Mouse (Mus musculus) ES-E14 (cell line): ENCODE data around the gene Psmd3.

Experiments
- CHD2 ChIP-seq: IDR thresholded peaks from 2 replicates; pipeline ENCODE4 v1.6.1; 2014; ENCODE audit warnings: mild to moderate bottlenecking, low read depth, low read length, inconsistent platforms
- MAFK ChIP-seq: IDR thresholded peaks from 2 replicates; pipeline ENCODE4 v1.6.1; 2014; ENCODE audit warnings: mild to moderate bottlenecking, low read depth, low read length, inconsistent platforms; ENCODE audit not compliant: insufficient read depth
- ZC3H11A ChIP-seq: IDR thresholded peaks from 2 replicates; pipeline ENCODE4 v1.6.1; 2012; ENCODE audit warnings: low read depth, mild to moderate bottlenecking, inconsistent platforms, low read length, borderline replicate concordance

DNA sequence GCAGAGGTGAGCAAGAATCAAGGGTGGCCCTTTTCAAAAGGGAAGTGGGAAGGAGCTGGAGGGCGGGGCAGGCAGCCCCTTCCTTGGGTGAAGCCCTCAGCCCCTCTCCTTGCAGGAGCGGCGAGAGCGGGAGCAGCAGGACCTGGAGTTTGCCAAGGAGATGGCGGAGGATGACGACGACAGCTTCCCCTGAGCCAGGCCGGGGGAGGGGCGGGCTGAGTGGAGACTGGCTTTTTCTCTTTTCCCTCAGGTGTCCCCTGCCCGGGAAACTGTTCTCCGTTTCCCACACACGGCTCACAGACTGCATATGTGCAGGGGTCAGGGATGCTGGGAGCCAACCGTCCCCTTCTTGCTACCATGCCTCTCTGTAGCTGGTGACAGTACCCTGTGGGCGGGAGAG, 13.1 kb downstream of the Psmd3 start:
- TF ChIP-seq ZC3H11A = no peak
- TF ChIP-seq CHD2 = no peak
- TF ChIP-seq MAFK = no peak
